Mouse (Mus musculus) adrenal gland, postnatal 25 days (tissue): ENCODE data around the gene Gpc6. TPM values are rescaled to one million over a fixed set of nuclear protein-coding genes. Genes with fewer than 3 reads are reported as not detected.

Source experiments
- DNase-seq: peaks from one replicate; pipeline ENCODE4 v3.0.0; 2021; ENCODE audit warnings: mixed read lengths
- total RNA-seq: library from RNA; stranded (reverse); gene quantifications from 2 replicates; pipeline ENCODE4 v1.2.3, GENCODE M21; 2021

Gene Gpc6
- total RNA-seq, 1 experiment from 2014 or later, result 12.1 TPM

- DNase-seq, result no peak
These were observed 875.3 kb downstream of the Gpc6 start for GRCm38 (mm10) chr14:117800399-117800798.

- DNase-seq, result no peak
These were observed 882.7 kb downstream of the Gpc6 start for GRCm38 (mm10) chr14:117807846-117808245.

GRCm38 (mm10) chr14:117808326-117808725, 883.2 kb downstream of the Gpc6 start:
- no peak for DNase-seq

GRCm38 (mm10) chr14:117810321-117811270, 885.5 kb downstream of the Gpc6 start:
- DNase-seq, result no peak

- no peak for DNase-seq
These were observed 888.4 kb downstream of the Gpc6 start for GRCm38 (mm10) chr14:117813473-117813872.

- DNase-seq, result no peak
These were observed 890.9 kb downstream of the Gpc6 start for GRCm38 (mm10) chr14:117816008-117816407.

GRCm38 (mm10) chr14:117816706-117817105, 891.6 kb downstream of the Gpc6 start:
- DNase-seq, result no peak

- no peak for DNase-seq
These were observed 892.1 kb downstream of the Gpc6 start for GRCm38 (mm10) chr14:117817196-117817595.

GRCm38 (mm10) chr14:117824491-117824890, 899.4 kb downstream of the Gpc6 start:
- DNase-seq, result peak; percentile 57

GRCm38 (mm10) chr14:117826294-117827046, 901.4 kb downstream of the Gpc6 start:
- DNase-seq, result no peak

- no peak for DNase-seq
These were observed 906.2 kb downstream of the Gpc6 start for GRCm38 (mm10) chr14:117831267-117831666.

- peak; percentile 68 for DNase-seq
These were observed 906.6 kb downstream of the Gpc6 start for GRCm38 (mm10) chr14:117831731-117832130.

GRCm38 (mm10) chr14:117835506-117835905, 910.4 kb downstream of the Gpc6 start:
- no peak for DNase-seq

GRCm38 (mm10) chr14:117837021-117837420, 911.9 kb downstream of the Gpc6 start:
- no peak for DNase-seq

- DNase-seq, result no peak
These were observed 912.6 kb downstream of the Gpc6 start for GRCm38 (mm10) chr14:117837715-117838114.

- no peak for DNase-seq
These were observed 916.1 kb downstream of the Gpc6 start for GRCm38 (mm10) chr14:117841211-117841610.

GRCm38 (mm10) chr14:117841797-117842553, 916.9 kb downstream of the Gpc6 start:
- peak; percentile 22 for DNase-seq

- no peak for DNase-seq
These were observed 924.7 kb downstream of the Gpc6 start for GRCm38 (mm10) chr14:117849591-117850505.

- no peak for DNase-seq
These were observed 927.2 kb downstream of the Gpc6 start for GRCm38 (mm10) chr14:117852266-117852665.

- DNase-seq, result no peak
These were observed 927.7 kb downstream of the Gpc6 start for GRCm38 (mm10) chr14:117852842-117853241.

GRCm38 (mm10) chr14:117854498-117854897, 929.4 kb downstream of the Gpc6 start:
- no peak for DNase-seq
